Mouse (Mus musculus) thymus, postnatal 36 days (tissue): Measurements from ENCODE around the gene Agpat1.

Source experiments
- DNase-seq, 2 experiments: peaks; one replicate each; pipeline ENCODE4 v3.0.0; 2022; ENCODE audit warnings: mixed read lengths in 2 of 2

Gene Agpat1

GRCm38 (mm10) chr17:34586796-34587422 lies 17.2 kb upstream of the Agpat1 start:
- peak; percentile 59 to 92 for DNase-seq

- peak; percentile 97 to 98 for DNase-seq
These were observed 16.6 kb upstream of the Agpat1 start for GRCm38 (mm10) chr17:34587423-34587811.

GRCm38 (mm10) chr17:34587814-34588213 lies 16.2 kb upstream of the Agpat1 start:
- DNase-seq: no peak

- peak in 1 of 2 experiments; percentile 42 for DNase-seq
These were observed 15.3 kb upstream of the Agpat1 start for GRCm38 (mm10) chr17:34588767-34589166.

GRCm38 (mm10) chr17:34589206-34589605 lies 14.9 kb upstream of the Agpat1 start:
- peak in 1 of 2 experiments; percentile 33 for DNase-seq

- DNase-seq: peak; percentile 79 to 82
These were observed 14.4 kb upstream of the Agpat1 start, which contains the start of gene Gpsm3 for GRCm38 (mm10) chr17:34589681-34590101. Gene Gpsm3 (plus strand): TSS chr17:34589806.

- DNase-seq: peak; percentile 43 to 61
These were observed 13.7 kb upstream of the Agpat1 start for GRCm38 (mm10) chr17:34590154-34590987.

GRCm38 (mm10) chr17:34591029-34591993 lies 12.8 kb upstream of the Agpat1 start, which contains the start of gene Pbx2:
Gene Pbx2 (plus strand): TSS chr17:34591266.
- peak; percentile 56 to 63 for DNase-seq

GRCm38 (mm10) chr17:34591994-34592375 lies 12.1 kb upstream of the Agpat1 start:
- peak; percentile 92 for DNase-seq

- DNase-seq: peak; percentile 27 to 36
These were observed 11.2 kb upstream of the Agpat1 start for GRCm38 (mm10) chr17:34592581-34593549.

GRCm38 (mm10) chr17:34593752-34594525 lies 10.1 kb upstream of the Agpat1 start:
- no peak for DNase-seq

GRCm38 (mm10) chr17:34596098-34596497 lies 8.0 kb upstream of the Agpat1 start:
- DNase-seq: no peak

- no peak for DNase-seq
These were observed 6.4 kb upstream of the Agpat1 start, which contains the start of gene Ager for GRCm38 (mm10) chr17:34597566-34598095. Gene Ager (plus strand): TSS chr17:34597862.

- DNase-seq: no peak
These were observed 4.2 kb upstream of the Agpat1 start for GRCm38 (mm10) chr17:34599891-34600290.

GRCm38 (mm10) chr17:34601796-34602195 lies 2.3 kb upstream of the Agpat1 start:
- peak in 1 of 2 experiments; percentile 17 for DNase-seq

- DNase-seq: peak; percentile 94 to 95
These were observed 544 bp upstream of the Agpat1 start, which contains the start of gene Rnf5 for GRCm38 (mm10) chr17:34603375-34604060. Gene Rnf5 (minus strand): TSS chr17:34603690.

- peak in 1 of 2 experiments; percentile 5 for DNase-seq
These were observed 612 bp downstream of the Agpat1 start for GRCm38 (mm10) chr17:34604511-34605237.

- DNase-seq: peak; percentile 97
These were observed 1.5 kb downstream of the Agpat1 start for GRCm38 (mm10) chr17:34605609-34606008.
